Mouse (Mus musculus): ENCODE measurements around the gene Ell3.
A peak's percentile ranks its signal among the peaks of the same experiment; 100 is the strongest.

Gene Ell3

DNA sequence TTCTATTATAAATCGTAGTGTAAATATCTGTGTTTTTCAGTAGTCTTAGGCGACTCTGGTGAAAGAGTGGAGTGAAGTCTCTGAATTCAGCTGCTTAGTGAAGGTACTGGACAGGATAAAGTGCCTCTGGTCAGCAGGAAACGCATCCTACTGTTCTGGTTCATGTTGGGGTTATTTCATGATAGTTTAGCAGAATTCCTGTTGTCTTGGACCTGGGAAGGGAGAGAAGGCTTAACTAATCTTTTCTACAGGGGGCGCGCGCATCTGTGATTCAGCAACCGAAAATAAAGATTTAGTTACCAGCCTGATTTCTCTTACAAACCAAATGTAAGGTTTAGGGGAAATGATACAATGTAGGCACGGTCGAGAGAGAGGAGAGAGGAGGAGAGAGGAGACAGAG, 4.1 kb upstream of the Ell3 start:
- peak; percentile 52 for DNase-seq (ENCODE audit: low spot score)

- DNase-seq (ENCODE audit: low spot score) = no peak
Observed at GRCm38 (mm10) chr2:121447006-121447405, 2.9 kb upstream of the Ell3 start.

- DNase-seq (ENCODE audit: low spot score) = no peak
Observed at GRCm38 (mm10) chr2:121446506-121446905, 2.4 kb upstream of the Ell3 start.

DNA sequence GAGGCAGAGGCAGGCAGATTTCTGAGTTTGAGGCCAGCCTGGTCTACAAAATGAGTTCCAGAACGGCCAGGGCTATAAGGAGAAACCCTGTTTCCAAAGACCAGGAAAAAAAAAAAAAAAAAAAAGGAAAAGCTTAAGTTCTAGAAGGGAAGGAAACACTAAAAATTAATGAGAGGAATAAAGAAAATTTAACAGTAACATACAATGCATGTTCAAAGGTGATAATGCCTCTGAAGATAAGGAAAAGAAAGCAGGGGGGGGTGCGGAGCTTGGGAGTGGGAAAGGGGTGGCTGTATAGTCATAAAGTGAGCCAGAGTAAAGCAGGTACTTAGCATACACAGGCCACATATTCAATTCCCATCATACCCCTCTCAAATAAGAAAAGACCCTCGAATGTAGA, 1.0 kb upstream of the Ell3 start:
- no peak for DNase-seq (ENCODE audit: low spot score)

DNA sequence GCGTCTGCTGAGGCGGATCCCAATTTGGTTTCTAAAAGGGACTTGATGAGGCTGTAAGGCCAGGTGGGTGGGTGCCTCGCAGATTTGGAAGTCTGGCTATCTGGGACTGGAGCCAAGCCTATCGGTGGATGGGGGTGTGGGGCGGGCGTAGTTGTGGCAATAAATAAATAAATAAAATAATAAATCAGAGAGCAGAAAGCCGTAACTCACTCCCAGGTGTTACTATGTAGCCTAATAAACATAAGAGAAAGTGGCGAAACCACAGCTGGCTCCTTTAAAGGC, 1.1 kb downstream of the Ell3 start:
- DNase-seq (ENCODE audit: low spot score) = no peak

- peak; percentile 83 for DNase-seq (ENCODE audit: low spot score)
Observed at GRCm38 (mm10) chr2:121442259-121443067, 1.6 kb downstream of the Ell3 start.

DNA sequence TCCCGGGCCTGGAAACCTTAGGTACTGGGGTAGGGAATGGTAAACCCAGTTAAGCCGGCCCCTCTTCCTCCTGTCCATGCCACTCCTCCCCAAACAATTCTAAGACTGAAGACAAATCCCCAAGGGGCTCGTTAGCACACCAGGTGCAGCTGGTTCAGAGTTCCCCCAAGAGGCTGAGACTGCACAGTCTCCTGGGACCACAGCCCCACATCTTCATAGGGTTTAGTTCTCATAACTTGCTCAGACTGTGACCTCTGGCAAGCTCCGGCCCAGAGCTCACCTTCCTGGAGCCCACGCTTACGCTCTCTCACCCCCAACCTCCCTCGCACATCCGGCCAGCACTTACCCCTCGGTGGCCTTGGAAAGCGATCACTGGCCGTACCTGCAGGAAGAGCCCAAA, 2.3 kb downstream of the Ell3 start:
- DNase-seq (ENCODE audit: low spot score) = no peak

- no peak for DNase-seq (ENCODE audit: low spot score)
Observed at GRCm38 (mm10) chr2:121440834-121441605, 3.1 kb downstream of the Ell3 start.

- DNase-seq (ENCODE audit: low spot score) = no peak
Observed at GRCm38 (mm10) chr2:121439746-121440145, 4.3 kb downstream of the Ell3 start.

- DNase-seq (ENCODE audit: low spot score) = no peak
Observed at GRCm38 (mm10) chr2:121434854-121435253, 9.2 kb downstream of the Ell3 start.

GRCm38 (mm10) chr2:121425890-121426289, 18.2 kb downstream of the Ell3 start:
- no peak for DNase-seq (ENCODE audit: low spot score)

DNA sequence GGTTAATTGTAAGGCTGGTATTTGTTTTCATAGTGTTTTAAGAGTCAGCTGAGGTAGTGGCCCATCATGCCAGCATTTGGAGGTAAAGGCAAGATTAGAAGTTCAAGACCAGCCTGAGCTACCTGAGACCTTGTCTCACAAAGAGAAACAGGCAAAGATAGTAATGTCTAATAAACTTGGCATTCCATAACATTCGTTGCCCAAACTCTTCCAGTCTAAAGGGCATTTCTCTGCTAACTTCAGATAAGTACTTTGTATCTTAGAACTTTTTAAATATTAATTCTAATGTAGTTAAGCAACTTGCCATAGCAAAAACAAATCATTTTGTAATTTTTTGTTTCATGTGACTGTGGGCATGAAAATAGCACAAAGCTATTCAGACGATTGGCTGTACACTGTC, 20.9 kb downstream of the Ell3 start:
- DNase-seq (ENCODE audit: low spot score) = no peak

- DNase-seq (ENCODE audit: low spot score) = no peak
Observed at GRCm38 (mm10) chr2:121418476-121418875, 25.6 kb downstream of the Ell3 start.

- DNase-seq (ENCODE audit: low spot score) = no peak
Observed at GRCm38 (mm10) chr2:121416356-121416755, 27.7 kb downstream of the Ell3 start.

GRCm38 (mm10) chr2:121415591-121415990, 28.5 kb downstream of the Ell3 start:
- no peak for DNase-seq (ENCODE audit: low spot score)

DNA sequence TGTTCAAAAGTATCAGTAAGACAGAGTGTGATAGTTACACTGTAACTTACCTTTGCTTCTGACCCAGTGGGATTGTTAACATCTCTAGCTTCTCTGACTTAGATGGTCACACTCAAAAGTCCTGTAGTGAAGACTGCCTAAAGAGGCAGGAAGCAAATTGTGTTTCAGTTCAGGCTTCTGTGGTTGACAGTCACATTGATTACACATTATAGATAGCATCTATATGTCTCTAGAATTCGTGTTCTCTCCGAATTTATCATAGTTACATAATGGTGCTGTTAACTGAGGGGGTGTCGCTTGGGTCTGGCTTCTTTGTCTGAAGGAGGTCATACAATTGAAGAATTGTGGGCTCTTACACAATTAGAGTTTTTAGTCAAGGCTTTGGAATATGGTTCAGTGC, 29.0 kb downstream of the Ell3 start:
- DNase-seq (ENCODE audit: low spot score) = no peak

- DNase-seq (ENCODE audit: low spot score) = peak; percentile 54
Observed at GRCm38 (mm10) chr2:121414139-121414685, 29.9 kb downstream of the Ell3 start.

GRCm38 (mm10) chr2:121413387-121414042, 30.6 kb downstream of the Ell3 start, which contains the start of the genes Pdia3 and Catsper2:
Pdia3 (plus strand) TSS chr2:121413775.
Catsper2 (minus strand) TSS chr2:121413792.
- DNase-seq (ENCODE audit: low spot score) = peak; percentile 96

- DNase-seq (ENCODE audit: low spot score) = peak; percentile 6
Observed at GRCm38 (mm10) chr2:121412843-121413386, 31.2 kb downstream of the Ell3 start.

DNA sequence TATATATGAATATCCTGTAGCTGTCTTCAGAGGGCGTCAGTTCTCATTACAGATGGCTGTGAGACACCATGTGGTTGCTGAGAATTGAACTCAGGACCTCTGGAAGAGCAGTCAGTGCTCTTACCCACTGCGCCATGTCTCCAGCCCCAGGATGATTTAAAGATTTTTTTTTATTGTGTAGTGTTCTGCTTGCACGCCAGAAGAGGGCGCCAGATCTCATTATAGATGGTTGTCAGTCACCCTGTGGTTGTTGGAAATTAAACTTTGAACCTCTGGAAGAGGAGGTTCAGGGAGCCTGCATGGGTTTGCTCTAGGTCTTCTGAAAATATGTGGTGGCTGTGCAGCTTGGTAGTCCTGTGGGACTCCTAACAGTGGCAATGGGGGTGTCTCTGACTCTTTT, 35.9 kb downstream of the Ell3 start:
- peak; percentile 14 for DNase-seq (ENCODE audit: low spot score)

DNA sequence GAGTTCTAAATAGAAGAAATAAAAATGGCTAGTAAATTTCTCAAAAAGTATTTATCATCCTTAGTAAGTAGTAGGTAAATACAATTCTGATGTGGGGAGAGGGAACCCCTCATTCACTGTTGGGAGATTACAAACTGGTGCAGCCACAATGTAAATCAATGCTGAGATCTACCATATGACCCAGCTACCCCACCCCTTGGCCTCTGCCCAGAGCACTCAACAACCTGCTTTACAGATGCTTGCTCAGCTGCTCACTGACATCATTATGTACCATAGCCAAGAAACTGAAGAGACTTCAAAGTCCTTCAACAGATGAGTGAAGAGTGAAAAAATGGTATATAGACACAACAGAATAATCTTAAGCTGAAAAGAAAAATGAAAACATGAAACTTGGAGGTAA, 40.8 kb downstream of the Ell3 start:
- DNase-seq (ENCODE audit: low spot score) = no peak

GRCm38 (mm10) chr2:121396624-121397023, 47.5 kb downstream of the Ell3 start:
- peak; percentile 86 for DNase-seq (ENCODE audit: low spot score)
